Mouse (Mus musculus) neural tube, embryonic 15.5 days (tissue): ENCODE measurements around the gene Ambra1. TPM values are rescaled to one million over a fixed set of nuclear protein-coding genes. Genes with fewer than 3 reads are reported as not detected.

Experiments used
- ATAC-seq: fragments of 200-750 bp; cut with Nextera tagmentation; 2 replicates; pipeline ENCODE4 v1.8.0; 2017; ENCODE audit warnings: mild to moderate bottlenecking, moderate TSS enrichment, moderate library complexity; ENCODE audit not compliant: low FRiP score
- H3K27ac ChIP-seq: fragments of 300-500 bp; sonication (generic); replicated peaks from 2 replicates; pipeline ENCODE4 v1.5.1; 2015; ENCODE audit warnings: mild to moderate bottlenecking, inconsistent platforms
- H3K27me3 ChIP-seq: fragments of 300-500 bp; sonication (generic); replicated peaks from 2 replicates; pipeline ENCODE4 v1.6.1; 2015; ENCODE audit warnings: inconsistent platforms
- H3K36me3 ChIP-seq: fragments of 300-500 bp; sonication (generic); 2 replicates; pipeline ENCODE4 v1.6.1; 2015; ENCODE audit warnings: inconsistent platforms
- H3K4me1 ChIP-seq: fragments of 300-500 bp; sonication (generic); 2 replicates; pipeline ENCODE4 v1.6.1; 2015; ENCODE audit warnings: inconsistent platforms
- H3K4me2 ChIP-seq: fragments of 300-500 bp; sonication (generic); 2 replicates; pipeline ENCODE4 v1.6.1; 2015; ENCODE audit warnings: inconsistent platforms, mild to moderate bottlenecking, moderate library complexity
- H3K4me3 ChIP-seq: fragments of 300-500 bp; sonication (generic); replicated peaks from 2 replicates; pipeline ENCODE4 v1.5.1; 2015; ENCODE audit warnings: mild to moderate bottlenecking, inconsistent platforms
- H3K9ac ChIP-seq: fragments of 300-500 bp; sonication (generic); replicated peaks from 2 replicates; pipeline ENCODE4 v1.6.1; 2015; ENCODE audit warnings: mild to moderate bottlenecking, inconsistent platforms
- H3K9me3 ChIP-seq: fragments of 300-500 bp; sonication (generic); replicated peaks from 2 replicates; pipeline ENCODE4 v1.6.1; 2016; ENCODE audit warnings: inconsistent platforms
- WGBS: fragments of 180-500 bp; shearing (Covaris S2); methylation state at CpG from one replicate; pipeline ENCODE4 v1.1.7; 2015; ENCODE audit warnings: mixed read lengths; 5-methylcytosine and 5-hydroxymethylcytosine counted together
- polyA plus RNA-seq: library from polyadenylated mRNA; unstranded; fragments of >200 nt; fragmentation: Nextera tagmentation; extraction: Ambion mirVana; gene quantifications from 2 replicates; pipeline ENCODE4 v1.2.1, GENCODE M21; 2015

Gene Ambra1
- polyA plus RNA-seq, result 21.3 and 22.0 TPM in 2 replicates

GRCm38 (mm10) chr2:91729971-91730821 lies at the start of gene Ambra1:
Gene Ambra1, plus strand, starts transcription at chr2:91730134.
- H3K4me2 ChIP-seq, result peak within 1 kb of the TSS; percentile 64
- peak within 1 kb of the TSS; percentile 96 for H3K9ac ChIP-seq
- peak within 1 kb of the TSS; percentile 93 for H3K27ac ChIP-seq
- peak; percentile 89 for ATAC-seq
- 0 out of 2 replicates have a peak, but pooled peaks cover 2% of the 10 kb centered on the region for H3K4me1 ChIP-seq
- WGBS, result under 1% methylated on average over 63 of the region's 68 CpGs
- no peaks in the 10 kb centered on the region for H3K36me3 ChIP-seq
- H3K4me3 ChIP-seq, result peak within 1 kb of the TSS; percentile 90
- no peaks in the 10 kb centered on the region for H3K9me3 ChIP-seq
- H3K27me3 ChIP-seq, result no peaks in the 10 kb centered on the region

- Histone ChIP-seq H3K27me3 (no peaks in the 10 kb centered on the region), H3K27ac (no peak overlapping the region), H3K9ac (no peak overlapping the region), H3K4me3 (no peak overlapping the region), H3K36me3 (peaks cover 81% of the 10 kb centered on the region), H3K9me3 (no peaks in the 10 kb centered on the region), H3K4me1 (no peaks in the 10 kb centered on the region), H3K4me2 (no peak overlapping the region)
- WGBS, result 62% methylated on average over 4 of the region's 4 CpGs
- ATAC-seq, result no peak
These were observed 47.1 kb upstream of the Ambra1 start for GRCm38 (mm10) chr2:91682850-91683249.

- peaks cover 80% of the 10 kb centered on the region for H3K36me3 ChIP-seq
- WGBS, result 87% methylated on average over 8 of the region's 8 CpGs
- H3K4me1 ChIP-seq, result no peaks in the 10 kb centered on the region
- no peaks in the 10 kb centered on the region for H3K9me3 ChIP-seq
- no peak overlapping the region for H3K27ac ChIP-seq
- ATAC-seq, result no peak
- H3K27me3 ChIP-seq, result no peaks in the 10 kb centered on the region
- no peak overlapping the region for H3K4me2 ChIP-seq
- no peak overlapping the region for H3K9ac ChIP-seq
- H3K4me3 ChIP-seq, result no peak overlapping the region
These were observed 46.0 kb upstream of the Ambra1 start for GRCm38 (mm10) chr2:91683919-91684318.

- Histone ChIP-seq H3K4me1 (no peaks in the 10 kb centered on the region), H3K4me2 (no peak overlapping the region), H3K36me3 (peaks cover 50% of the 10 kb centered on the region), H3K27me3 (no peaks in the 10 kb centered on the region), H3K9ac (no peak overlapping the region), H3K27ac (no peak overlapping the region), H3K4me3 (no peak overlapping the region), H3K9me3 (no peaks in the 10 kb centered on the region)
- WGBS, result 82% methylated on average over 7 of the region's 7 CpGs
- no peak for ATAC-seq
These were observed 40.5 kb upstream of the Ambra1 start for GRCm38 (mm10) chr2:91689452-91689851.

GRCm38 (mm10) chr2:91695436-91696224 lies 34.3 kb upstream of the Ambra1 start:
- no peak for ATAC-seq
- no peaks in the 10 kb centered on the region for H3K4me1 ChIP-seq
- H3K4me2 ChIP-seq, result no peak overlapping the region
- H3K36me3 ChIP-seq, result peaks cover 19% of the 10 kb centered on the region; the same call in 1 of the 2 replicates
- H3K9ac ChIP-seq, result no peak overlapping the region
- H3K4me3 ChIP-seq, result no peak overlapping the region
- H3K27ac ChIP-seq, result no peak overlapping the region
- no peaks in the 10 kb centered on the region for H3K9me3 ChIP-seq
- no peaks in the 10 kb centered on the region for H3K27me3 ChIP-seq
- WGBS, result 92% methylated on average over 10 of the region's 10 CpGs

- H3K9ac ChIP-seq, result no peak overlapping the region
- H3K9me3 ChIP-seq, result no peaks in the 10 kb centered on the region
- no peaks in the 10 kb centered on the region for H3K4me1 ChIP-seq
- H3K36me3 ChIP-seq, result peaks cover 17% of the 10 kb centered on the region; the same call in 1 of the 2 replicates
- ATAC-seq, result no peak
- WGBS, result 97% methylated on average over 1 of the region's 1 CpGs
- H3K4me2 ChIP-seq, result no peak overlapping the region
- H3K4me3 ChIP-seq, result no peak overlapping the region
- no peaks in the 10 kb centered on the region for H3K27me3 ChIP-seq
- H3K27ac ChIP-seq, result no peak overlapping the region
These were observed 33.7 kb upstream of the Ambra1 start for GRCm38 (mm10) chr2:91696225-91696590.

GRCm38 (mm10) chr2:91699225-91699624 lies 30.7 kb upstream of the Ambra1 start:
- no peaks in the 10 kb centered on the region for H3K27me3 ChIP-seq
- no peak for ATAC-seq
- H3K4me3 ChIP-seq, result no peak overlapping the region
- no peak overlapping the region for H3K9ac ChIP-seq
- 76% methylated on average over 1 of the region's 1 CpGs for WGBS
- no peaks in the 10 kb centered on the region for H3K4me1 ChIP-seq
- H3K27ac ChIP-seq, result no peak overlapping the region
- H3K36me3 ChIP-seq, result peaks cover 11% of the 10 kb centered on the region; the same call in 1 of the 2 replicates
- no peak overlapping the region for H3K4me2 ChIP-seq
- H3K9me3 ChIP-seq, result no peaks in the 10 kb centered on the region

- 94% methylated on average over 2 of the region's 2 CpGs for WGBS
- Histone ChIP-seq H3K27me3 (no peaks in the 10 kb centered on the region), H3K36me3 (no peaks in the 10 kb centered on the region), H3K9me3 (no peaks in the 10 kb centered on the region), H3K9ac (no peak overlapping the region), H3K4me2 (no peak overlapping the region), H3K27ac (no peak overlapping the region), H3K4me1 (no peaks in the 10 kb centered on the region), H3K4me3 (no peak overlapping the region)
- no peak for ATAC-seq
These were observed 28.6 kb upstream of the Ambra1 start for GRCm38 (mm10) chr2:91701366-91701765.

GRCm38 (mm10) chr2:91705736-91706135 lies 24.2 kb upstream of the Ambra1 start:
- WGBS, result 87% methylated on average over 6 of the region's 6 CpGs
- ATAC-seq, result no peak
- H3K9me3 ChIP-seq, result no peaks in the 10 kb centered on the region
- no peak overlapping the region for H3K27ac ChIP-seq
- peaks cover 7% of the 10 kb centered on the region for H3K4me1 ChIP-seq
- H3K9ac ChIP-seq, result no peak overlapping the region
- no peaks in the 10 kb centered on the region for H3K36me3 ChIP-seq
- no peaks in the 10 kb centered on the region for H3K27me3 ChIP-seq
- H3K4me3 ChIP-seq, result no peak overlapping the region
- H3K4me2 ChIP-seq, result no peak overlapping the region

GRCm38 (mm10) chr2:91706456-91706855 lies 23.5 kb upstream of the Ambra1 start:
- no peak for ATAC-seq
- H3K36me3 ChIP-seq, result no peaks in the 10 kb centered on the region
- H3K4me3 ChIP-seq, result no peak overlapping the region
- no peak overlapping the region for H3K27ac ChIP-seq
- H3K9me3 ChIP-seq, result no peaks in the 10 kb centered on the region
- peaks cover 11% of the 10 kb centered on the region for H3K4me1 ChIP-seq
- H3K27me3 ChIP-seq, result no peaks in the 10 kb centered on the region
- H3K9ac ChIP-seq, result no peak overlapping the region
- no peak overlapping the region for H3K4me2 ChIP-seq

- H3K36me3 ChIP-seq, result no peaks in the 10 kb centered on the region
- no peak overlapping the region for H3K27ac ChIP-seq
- no peak overlapping the region for H3K4me3 ChIP-seq
- no peak overlapping the region for H3K9ac ChIP-seq
- no peaks in the 10 kb centered on the region for H3K9me3 ChIP-seq
- no peak overlapping the region for H3K4me2 ChIP-seq
- H3K27me3 ChIP-seq, result no peaks in the 10 kb centered on the region
- WGBS, result 94% methylated on average over 6 of the region's 6 CpGs
- peaks cover 23% of the 10 kb centered on the region for H3K4me1 ChIP-seq
- ATAC-seq, result no peak
These were observed 21.6 kb upstream of the Ambra1 start for GRCm38 (mm10) chr2:91708361-91708760.
